In the genomic region with DNA sequence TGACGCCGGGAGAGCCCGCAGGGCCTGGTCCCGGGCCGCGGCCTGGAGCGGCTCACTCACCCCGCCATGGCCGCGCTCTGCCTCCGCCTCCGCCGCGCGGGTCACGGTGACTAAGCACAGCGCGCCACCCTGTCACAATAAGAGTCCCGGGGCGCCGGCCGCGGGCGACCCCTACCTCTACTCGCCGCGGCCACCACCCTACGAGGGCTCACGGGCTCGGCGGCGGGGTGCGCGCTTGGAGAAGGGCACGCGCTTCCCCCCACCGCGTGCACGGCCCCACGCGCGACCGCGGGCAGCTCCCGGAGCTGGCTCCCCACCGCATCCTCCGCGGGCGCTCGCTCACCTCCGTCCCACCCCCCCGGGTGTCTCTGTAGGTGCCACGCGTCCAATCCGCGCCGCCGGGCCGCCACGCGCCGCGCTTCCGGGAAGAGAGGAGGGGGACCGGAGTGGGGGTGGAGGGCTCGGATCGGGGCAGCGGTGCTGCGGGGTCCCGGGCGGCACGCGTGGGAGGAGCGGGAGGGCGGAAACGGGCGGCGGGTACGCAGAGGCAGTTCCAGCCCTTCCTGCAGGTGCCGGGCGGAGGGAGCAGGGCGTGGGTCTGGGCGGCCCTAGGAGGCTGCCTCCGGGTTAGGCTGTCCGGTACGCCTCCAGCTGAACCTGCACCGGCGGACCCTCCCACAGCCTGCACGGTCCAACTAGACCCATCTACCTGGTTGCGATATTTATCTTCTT, we compare ENCODE assay signal across 8 mouse cellular contexts. TPM values are rescaled to one million over a fixed set of nuclear protein-coding genes. Genes with fewer than 3 reads are reported as not detected.
A peak's percentile ranks its signal among the peaks of the same experiment; 100 is the strongest.
DNase-seq lines count a peak whose midpoint lies in the region; ATAC-seq and TF ChIP-seq lines count a peak whose summit lies in the region.

Gene Keap1 (minus strand): TSS at position 629 of the 732 bp plus-strand sequence.

- DNase-seq in T-cell, adult 2 months (ENCODE audit: low spot score), result peak; percentile 75
- peak; percentile 56 to 76 for DNase-seq in cerebellum, postnatal 4 days (ENCODE audit: low spot score in 2 of 2)
- DNase-seq in gastrocnemius, adult 2 months, result peak; percentile 91
- peak; percentile 67 for DNase-seq in left cerebral cortex, adult 8-10 months (ENCODE audit: low spot score in 2 of 2)
- DNase-seq in right cerebral cortex, postnatal 10 days (ENCODE audit: low spot score in 2 of 2), result peak; percentile 81 to 82
- DNase-seq in urinary bladder, postnatal 25 days (ENCODE audit: low spot score), result peak; percentile 77

- peak within 1 kb of the TSS; percentile 84 for H3K4me3 ChIP-seq in gastrocnemius, adult 2 months
- H3K4me3 ChIP-seq in hindbrain, embryonic 16.5 days (ENCODE audit: low read length), result peak within 1 kb of the TSS; percentile 80
- peak within 1 kb of the TSS; percentile 98 for H3K4me3 ChIP-seq in megakaryocyte, embryonic 14.5 days (replicated peaks)

- WGBS in hindbrain, embryonic 16.5 days, result under 1% methylated on average over 67 of the region's 90 CpGs

- peaks cover 20% of the 10 kb centered on the region for H3K4me1 ChIP-seq in hindbrain, embryonic 16.5 days (ENCODE audit: control insufficient read depth, insufficient read depth, low read depth, low read length)
- H3K4me1 ChIP-seq in megakaryocyte, embryonic 14.5 days, result peaks cover 64% of the 10 kb centered on the region

- intact Hi-C loops in gastrocnemius, adult 2 months (cut with DNase I), result loop anchor here (2.0 kb wide), 1 partner anchor 26 kb away; the partner anchor contains the start of gene Atg4d

- ATAC-seq in hindbrain, embryonic 16.5 days, result peak; percentile 86

- no peaks in the 10 kb centered on the region; the same call in 1 of the 2 replicates for H3K9me3 ChIP-seq in hindbrain, embryonic 16.5 days (ENCODE audit: control insufficient read depth, low read length)
- peaks cover 10% of the 10 kb centered on the region; the same call in 1 of the 2 replicates for H3K9me3 ChIP-seq in megakaryocyte, embryonic 14.5 days

- H3K4me2 ChIP-seq in hindbrain, embryonic 16.5 days (ENCODE audit: low read length), result peak within 1 kb of the TSS; percentile 83

- H3K27me3 ChIP-seq in hindbrain, embryonic 16.5 days (replicated peaks; ENCODE audit: control insufficient read depth, insufficient read depth, low read length), result peaks cover 10% of the 10 kb centered on the region
- peaks cover 20% of the 10 kb centered on the region for H3K27me3 ChIP-seq in megakaryocyte, embryonic 14.5 days (replicated peaks)

- TF ChIP-seq CTCF in gastrocnemius, adult 2 months (IDR thresholded peaks at IDR 0.05), result no peak; the same call in 1 of the 2 replicates

- peak within 1 kb of the TSS; percentile 98 for H3K27ac ChIP-seq in gastrocnemius, adult 2 months
- peak within 1 kb of the TSS; percentile 87 for H3K27ac ChIP-seq in hindbrain, embryonic 16.5 days (ENCODE audit: low read depth, low read length)

- peak within 1 kb of the TSS; percentile 98 for H3K9ac ChIP-seq in hindbrain, embryonic 16.5 days (ENCODE audit: low read depth, low read length)

- peaks cover 9% of the 10 kb centered on the region for H3K36me3 ChIP-seq in hindbrain, embryonic 16.5 days (ENCODE audit: control insufficient read depth, insufficient read depth, low read length)
- peaks cover 29% of the 10 kb centered on the region for H3K36me3 ChIP-seq in megakaryocyte, embryonic 14.5 days (replicated peaks; ENCODE audit: low read length)

RNA-seq across cellular contexts. Expression of gene Keap1, which starts in this region (rescaled TPM):
- total RNA-seq in gastrocnemius, adult 2 months (2021), result 10 to 100 TPM; 51.3 to 62.3 TPM
- polyA plus RNA-seq in hindbrain, embryonic 16.5 days (2015; fragmentation: Nextera tagmentation; extraction: Ambion mirVana), result 71.5 and 72.0 TPM in 2 replicates
- 10 to 100 TPM; 57.8 to 68.8 (median 59.9) TPM for total RNA-seq in left cerebral cortex, adult 8-10 months (2022)
- 47.4 and 49.4 TPM in 2 replicates for polyA plus RNA-seq in megakaryocyte, embryonic 14.5 days (2012; ENCODE audit: insufficient read depth, low replicate concordance)

Comparison
In these comparisons a context has a peak if more than half of its experiments do, and no peak if none do; other contexts are left out.
1. Peak in every context shown above with its lines: DNase-seq, ATAC-seq, H3K4me3 ChIP-seq and H3K27ac ChIP-seq.